Mouse (Mus musculus) layer of hippocampus, adult 11-12 months (tissue): Measurements from ENCODE around the gene Ifnab.

Source experiments
- DNase-seq: peaks from one replicate; pipeline ENCODE4 v3.0.0; 2022; ENCODE audit warnings: low spot score

The Ifnab gene

DNA sequence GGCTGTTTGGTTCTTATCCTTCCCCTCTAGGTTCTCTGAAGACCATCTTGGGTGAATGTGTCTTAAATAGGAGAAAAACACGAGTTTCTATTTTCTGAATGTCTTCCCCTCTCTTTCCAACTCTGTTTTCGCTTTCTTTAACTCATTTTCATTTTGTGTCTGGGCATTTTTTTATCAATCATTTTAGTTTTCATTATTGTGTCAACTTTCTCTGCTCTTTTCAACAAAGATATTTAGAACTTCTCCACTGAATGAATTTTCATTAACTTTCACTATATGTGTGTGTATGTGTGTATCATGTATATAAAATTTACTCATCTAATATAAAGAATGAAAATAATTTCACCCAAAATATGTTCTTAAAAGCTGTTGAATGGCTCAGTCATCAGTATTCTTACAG is at the start of gene Ifnab:
Gene Ifnab, minus strand, starts transcription at position 101 of the 400 bp plus-strand sequence.
- no peak for DNase-seq

DNA sequence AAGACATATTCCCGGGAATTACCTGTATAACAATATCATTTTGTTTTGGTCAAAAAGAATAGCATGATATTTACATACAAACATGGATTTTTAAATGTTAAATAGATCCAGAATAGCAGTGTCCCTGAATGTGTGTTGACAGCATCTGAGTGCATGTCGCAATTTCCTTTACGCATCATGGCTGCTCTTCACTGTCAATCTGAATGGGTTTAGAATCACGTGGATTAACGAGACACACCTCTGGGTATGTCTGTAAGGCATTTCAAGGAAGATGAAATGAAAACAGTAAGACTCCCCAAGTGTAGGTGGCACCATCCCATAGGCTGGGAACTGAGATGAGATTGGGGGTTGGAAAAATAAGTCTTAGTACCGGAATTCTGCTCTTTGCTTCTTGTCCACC is 47.9 kb upstream of the Ifnab start:
- no peak for DNase-seq

DNA sequence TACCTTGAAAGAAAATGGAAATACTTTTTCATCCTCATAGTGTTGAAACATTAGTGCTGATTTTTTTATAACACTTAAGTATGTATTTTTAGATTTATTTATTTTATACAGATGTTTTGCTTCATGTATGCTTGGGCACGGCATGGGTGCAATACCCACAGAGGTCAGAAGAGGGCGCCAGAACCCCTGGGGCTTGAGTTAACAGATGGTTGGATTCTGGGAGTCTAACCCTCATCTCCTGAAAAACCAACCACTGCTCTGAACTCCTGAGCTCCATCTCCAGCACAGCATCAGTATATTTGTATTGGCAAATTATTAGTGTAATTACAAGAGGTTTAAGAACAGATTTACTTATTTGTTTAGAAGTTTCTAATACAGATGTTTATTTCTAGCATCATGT is 47.3 kb upstream of the Ifnab start:
- peak; percentile 73 for DNase-seq

DNA sequence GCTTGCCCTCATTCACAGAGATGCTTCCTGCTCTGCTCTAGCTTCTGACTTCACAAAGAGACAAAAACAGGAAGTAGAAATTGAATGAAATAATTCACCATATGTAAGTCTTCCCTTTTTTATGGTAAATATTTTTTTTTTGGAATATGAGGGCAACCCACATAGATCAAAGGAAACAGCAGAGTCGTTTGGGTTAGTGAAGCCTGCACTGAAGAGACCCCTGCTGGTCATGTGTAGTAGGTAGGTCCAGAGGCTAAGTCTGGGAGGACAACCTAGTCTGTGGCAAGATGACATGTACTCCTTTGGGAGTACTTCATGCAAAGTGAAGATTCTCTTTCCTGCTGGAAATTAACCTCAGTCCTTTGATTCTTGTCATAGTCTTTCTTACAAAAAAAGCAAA is 36.2 kb upstream of the Ifnab start:
- DNase-seq: no peak

DNA sequence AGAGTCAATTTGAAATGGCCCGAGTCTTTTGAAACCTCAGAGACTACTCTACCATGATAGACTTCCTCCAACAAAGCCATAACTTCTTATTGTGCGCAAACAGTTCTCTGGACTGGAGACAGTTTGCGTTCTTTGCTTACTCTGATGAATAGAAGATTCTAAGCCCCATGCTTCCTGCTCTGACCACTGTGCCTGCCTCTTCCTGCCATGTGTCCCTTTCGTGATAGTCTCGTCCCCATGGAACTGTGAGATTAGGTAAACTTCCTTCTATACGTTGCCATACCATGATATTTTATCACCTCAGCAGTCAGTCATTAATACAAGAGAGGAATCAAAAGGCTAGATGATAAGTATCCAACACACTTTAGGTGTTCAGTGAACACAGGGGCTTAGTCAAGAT is 35.6 kb upstream of the Ifnab start:
- DNase-seq: no peak

DNA sequence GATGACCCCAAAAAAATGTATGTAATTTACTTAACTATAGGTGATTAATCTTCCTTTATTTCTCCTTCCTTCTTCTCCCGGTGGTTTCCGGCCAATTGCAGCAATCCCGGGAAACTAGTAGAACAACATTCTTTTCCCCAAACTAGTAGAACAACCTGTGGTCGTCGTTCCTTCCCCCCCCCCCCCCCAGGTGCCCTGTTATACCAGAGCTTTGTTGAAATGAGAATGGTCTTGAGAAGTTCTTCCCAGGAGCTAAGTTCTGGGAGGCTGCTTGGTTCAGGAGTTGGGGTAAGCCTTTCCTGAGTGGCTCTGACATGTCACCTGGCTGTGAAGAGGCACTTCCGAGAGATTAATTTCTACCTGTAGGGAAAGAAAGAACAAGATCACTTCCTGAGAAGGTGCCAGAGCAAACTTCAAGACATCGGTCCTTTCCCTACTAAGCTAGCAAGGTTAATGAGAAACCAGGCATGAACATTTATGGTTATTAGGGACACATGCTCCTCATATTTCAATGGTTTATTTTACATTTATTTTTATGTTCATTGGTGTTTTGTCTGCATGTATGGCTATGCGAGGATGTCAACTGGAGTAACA is 32.4 kb upstream of the Ifnab start:
- DNase-seq: no peak

DNA sequence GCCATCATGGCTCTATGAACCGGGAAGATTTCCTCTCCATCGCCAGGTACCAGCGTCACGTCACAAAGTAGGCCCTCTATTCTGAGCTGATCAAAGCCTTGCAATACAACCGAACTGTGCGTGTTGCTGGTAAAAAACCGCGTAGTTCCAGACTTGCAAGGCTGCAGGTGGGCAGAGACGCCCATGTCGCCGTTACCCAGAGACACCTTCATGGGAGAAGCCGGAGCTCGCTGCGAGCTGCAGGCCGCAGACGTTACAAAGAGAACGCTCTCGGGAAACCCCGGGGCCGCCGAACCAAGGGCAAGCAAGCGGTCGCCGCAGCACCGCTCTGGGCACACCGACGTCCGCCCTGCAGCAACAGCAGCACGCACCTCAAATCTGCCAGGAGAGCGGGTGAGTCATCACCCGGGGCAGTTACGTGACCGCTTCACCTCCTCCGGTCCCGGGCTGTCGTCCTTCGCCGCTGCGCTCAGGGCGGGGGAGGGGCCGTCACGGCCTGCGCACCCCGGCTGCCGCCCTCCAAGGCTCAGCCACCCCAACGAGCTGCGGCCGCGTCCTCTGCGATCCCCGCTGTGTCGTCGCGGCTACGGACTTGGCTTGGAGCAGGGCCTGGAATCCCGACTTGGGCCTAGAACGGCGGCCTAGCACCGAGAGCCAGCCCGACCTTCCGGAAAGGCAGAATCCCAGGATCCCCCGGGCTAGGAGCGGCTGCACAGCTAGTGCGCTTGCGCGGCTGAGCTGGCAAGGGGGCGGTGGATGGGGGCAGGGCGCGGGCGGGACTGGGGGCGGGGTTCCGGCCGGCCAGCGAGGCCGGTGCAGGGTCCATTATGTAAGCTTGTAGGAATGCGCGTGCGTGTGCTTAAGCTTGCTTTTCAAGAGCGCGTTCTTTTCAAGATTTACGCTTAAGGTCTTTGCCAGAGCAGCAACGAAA is 30.9 kb upstream of the Ifnab start, which contains the start of the genes Gm26566 and Klhl9:
Gene Gm26566, plus strand, starts transcription at position 15 of the 931 bp plus-strand sequence.
Gene Klhl9, minus strand, starts transcription at position 675 of the 931 bp plus-strand sequence.
- peak; percentile 87 for DNase-seq

DNA sequence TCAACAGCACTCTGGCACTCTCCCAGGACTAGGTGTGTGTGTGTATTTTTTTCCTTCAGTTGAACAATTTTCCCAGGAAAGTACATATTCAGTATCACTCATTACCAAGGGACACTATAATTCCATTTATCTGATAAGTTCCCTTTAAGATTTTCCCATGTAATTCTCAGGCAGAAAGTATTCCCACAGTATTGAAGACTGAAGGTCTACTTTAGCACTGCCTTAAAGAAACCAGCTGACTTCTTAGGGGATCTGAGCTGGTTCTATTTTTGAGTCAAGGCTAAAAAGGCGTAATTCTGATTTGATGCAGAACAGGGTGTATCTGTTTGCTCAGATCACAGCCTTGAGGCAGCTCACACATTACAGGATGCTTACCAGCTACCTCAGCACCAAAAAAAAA is 27.6 kb upstream of the Ifnab start:
- no peak for DNase-seq

DNA sequence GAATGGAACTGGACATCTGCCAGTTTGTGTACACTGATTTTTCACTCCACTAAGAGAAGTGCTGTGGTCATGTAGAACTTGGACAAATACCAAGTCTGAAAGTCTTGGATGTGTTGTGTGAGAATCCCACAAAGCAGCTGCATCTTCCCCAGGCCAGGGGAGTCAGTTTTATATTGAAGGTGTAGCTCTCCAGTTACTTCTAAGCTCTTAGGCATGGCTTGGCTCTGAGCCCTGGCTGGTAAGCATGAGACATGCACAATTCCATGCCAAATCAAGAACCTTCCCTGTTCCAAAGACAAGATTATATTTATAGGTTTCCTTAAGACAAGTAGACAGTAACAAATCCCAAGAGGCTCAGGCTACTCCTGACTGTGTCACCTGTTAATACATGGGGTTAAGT is 23.9 kb upstream of the Ifnab start:
- DNase-seq: no peak

DNA sequence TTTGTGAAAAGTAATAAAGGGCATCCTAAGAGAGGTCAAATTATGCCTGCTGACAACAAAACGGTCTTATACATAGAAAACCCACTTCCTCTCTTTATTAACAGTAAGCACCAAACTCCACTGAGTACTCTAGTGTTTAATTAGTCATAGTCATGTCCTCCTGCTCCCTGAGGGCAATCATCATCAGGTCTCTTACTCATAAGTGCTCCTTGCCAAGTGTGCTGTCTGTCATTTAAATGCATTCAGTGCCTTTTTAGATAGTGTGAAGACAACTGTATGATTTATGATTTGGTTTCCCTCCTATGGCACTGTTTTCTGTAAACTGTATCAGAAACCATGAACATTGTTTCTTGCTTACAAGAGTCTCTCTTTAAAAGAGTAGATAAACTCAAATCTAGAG is 23.1 kb upstream of the Ifnab start:
- no peak for DNase-seq

DNA sequence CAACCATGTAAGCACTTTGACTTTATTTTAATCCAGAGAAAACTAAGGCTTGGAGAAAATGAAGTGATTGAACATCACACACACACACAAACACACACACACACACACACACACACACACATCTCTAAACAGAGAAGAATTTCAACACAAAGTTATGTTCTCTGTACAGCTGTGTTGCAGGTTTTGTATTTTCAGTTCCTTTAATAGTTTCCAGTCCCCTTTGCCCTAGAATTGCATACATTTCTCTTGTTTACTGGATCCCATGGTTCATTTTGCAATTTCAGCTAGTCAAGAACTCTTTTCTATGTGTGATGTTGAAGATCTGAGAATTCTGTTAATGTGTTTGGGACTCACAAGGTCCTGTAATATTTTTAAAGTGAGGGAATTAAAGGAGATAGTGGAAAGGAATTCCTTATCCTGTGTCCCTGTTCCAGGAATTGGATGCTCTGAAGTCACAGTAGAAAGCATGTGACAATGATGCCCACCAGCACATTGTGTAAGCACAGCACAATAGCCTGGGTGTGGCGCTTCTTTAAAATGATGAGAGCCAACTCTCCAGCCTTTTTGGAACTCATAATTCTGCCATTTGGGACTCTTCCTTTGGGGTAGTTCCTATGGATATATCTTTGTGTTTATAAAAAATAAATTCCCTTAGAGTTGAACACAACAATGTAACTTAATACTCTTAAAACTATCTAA is 16.1 kb upstream of the Ifnab start:
- no peak for DNase-seq

DNA sequence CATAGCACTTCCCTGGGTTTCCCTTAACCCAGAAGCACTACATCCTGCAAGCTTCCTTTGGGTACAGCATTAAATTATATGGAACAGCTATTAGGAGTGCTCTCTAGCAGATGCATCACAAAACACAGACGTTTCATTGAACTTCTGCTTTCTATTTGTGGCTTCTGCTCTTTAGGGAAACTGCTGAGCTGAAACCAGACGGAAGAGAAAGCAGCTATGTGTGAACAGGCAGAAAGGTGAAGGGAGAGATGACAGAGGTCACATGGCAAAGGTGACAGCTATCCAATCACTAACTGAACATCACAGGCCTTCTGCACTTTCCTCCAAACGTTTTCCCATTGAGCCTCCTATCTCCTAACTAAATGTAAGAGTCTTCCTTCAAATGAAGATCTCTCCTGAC is 14.8 kb upstream of the Ifnab start:
- no peak for DNase-seq

DNA sequence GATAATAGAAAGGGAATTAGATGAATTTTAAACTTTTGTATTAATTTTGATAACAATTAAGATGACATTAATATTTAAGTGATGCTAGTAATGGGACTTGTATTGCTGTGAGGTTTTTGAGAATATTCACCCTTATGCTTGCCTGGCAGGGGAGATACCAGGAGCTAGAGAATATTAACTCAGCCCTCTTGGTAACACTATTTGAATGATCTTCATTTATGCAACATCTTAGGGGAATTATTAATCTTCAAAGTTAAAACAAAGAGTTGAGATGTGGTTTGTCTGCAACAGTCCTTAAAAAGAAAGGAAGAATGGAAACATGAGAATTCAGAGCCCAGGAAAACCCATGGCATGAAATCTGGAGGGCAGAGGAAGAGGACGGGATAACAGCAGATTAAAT is 8.1 kb upstream of the Ifnab start:
- no peak for DNase-seq

DNA sequence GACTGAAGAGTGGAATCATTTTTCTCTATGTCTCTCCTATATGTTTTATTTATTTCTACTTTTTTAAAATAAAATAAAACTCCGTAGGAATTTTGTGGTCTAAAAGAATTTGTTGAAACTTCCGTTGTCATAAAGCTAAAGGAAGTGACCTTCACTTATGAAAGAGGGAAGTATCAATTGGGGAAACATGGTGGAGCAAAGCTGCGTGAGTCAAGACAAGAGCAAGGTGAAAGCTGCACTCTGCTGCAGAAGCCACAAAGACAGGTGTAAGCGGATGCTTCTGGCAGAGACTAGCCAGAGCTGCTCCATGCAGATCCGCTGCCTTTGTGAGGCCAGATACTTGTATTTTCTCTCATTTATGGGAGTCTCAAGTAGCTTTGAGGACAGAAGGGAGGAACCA is 7.6 kb upstream of the Ifnab start:
- no peak for DNase-seq

DNA sequence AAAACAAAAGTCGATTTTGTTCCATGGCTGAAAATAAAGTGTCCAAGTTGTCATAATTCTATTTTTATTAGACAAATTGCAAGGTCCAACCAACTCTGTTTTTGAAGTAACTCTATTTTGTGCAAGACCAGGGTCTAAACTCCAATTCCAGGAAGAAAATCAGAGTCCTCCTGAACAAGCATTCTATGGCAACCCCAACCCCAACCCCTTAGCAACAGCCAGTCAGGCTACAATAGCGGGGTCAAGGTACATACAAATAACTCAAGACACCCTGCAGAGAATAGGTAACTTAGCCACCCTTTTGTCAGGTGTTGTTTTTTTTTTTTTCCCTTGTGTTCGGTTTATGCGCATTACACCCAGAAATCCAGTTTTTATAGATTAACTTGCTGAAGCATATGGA is 6.6 kb upstream of the Ifnab start:
- DNase-seq: no peak

DNA sequence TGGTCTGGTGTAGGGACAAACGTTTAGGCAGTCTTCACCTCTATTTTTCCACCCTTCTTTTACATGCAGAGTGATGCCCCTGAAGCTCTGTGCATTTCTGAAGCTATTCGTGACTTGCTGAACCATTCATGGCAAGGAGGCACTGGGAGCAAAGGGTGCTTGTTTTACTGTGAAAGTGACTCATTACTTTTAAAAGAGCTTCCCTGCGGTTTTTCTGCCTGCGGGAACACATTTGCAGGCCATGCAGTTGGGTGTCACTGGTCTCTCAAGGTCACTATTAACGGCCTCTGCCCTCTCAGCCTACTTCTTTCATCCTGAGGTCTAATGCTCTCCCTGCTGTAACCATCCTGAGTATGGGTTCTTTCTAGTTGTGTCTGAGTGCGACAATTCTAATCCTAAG is 5.9 kb upstream of the Ifnab start:
- DNase-seq: no peak

DNA sequence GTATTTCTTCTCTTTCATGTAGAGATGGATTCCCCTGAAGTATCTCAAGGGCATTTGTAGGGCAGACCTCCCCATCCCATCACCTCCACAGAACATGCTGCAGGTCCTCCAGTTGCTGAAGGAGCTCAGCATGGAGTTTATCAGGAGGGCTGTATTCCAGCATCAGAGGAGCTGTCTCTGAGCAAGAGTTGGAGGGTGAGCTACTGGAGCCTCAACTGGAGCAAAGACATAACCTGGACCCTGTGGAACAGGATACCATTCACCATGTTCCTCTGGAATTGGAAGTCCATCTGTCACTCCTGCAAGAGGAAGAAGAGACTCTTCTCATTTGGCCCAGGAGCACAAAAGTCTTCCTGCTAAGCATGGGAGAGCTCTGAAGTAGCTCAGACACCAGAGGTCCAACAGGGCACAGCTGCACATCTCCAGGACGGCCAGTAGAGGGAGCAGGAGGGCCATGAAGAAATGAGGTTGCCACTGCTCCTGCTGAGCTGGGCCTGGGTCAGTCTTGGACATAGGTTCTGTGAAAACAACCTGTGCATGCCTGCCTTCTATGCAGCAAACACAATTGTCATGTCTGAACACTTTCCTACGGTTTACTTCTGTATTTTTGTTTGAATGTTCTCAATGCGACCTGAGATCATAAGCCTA is 5.2 kb upstream of the Ifnab start:
- DNase-seq: peak; percentile 76

DNA sequence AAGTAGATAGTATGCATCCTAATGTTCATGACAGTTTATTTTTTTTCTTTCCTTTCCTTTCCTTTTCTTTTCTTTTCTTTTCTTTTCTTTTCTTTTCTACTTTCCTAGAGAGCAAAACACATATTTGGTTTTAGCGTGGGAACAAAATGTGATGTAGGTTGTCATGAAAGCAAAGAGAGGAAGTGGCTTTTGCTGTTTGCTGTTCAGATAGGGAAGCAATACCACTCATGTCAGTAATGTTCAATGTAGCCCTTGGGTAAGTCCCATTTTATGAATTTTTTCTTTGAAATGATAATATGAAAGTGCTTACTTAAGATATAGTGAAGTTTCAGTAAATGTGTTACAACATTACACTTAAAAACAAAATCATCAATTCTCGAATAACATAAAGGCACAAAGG is 2.2 kb upstream of the Ifnab start:
- DNase-seq: no peak

DNA sequence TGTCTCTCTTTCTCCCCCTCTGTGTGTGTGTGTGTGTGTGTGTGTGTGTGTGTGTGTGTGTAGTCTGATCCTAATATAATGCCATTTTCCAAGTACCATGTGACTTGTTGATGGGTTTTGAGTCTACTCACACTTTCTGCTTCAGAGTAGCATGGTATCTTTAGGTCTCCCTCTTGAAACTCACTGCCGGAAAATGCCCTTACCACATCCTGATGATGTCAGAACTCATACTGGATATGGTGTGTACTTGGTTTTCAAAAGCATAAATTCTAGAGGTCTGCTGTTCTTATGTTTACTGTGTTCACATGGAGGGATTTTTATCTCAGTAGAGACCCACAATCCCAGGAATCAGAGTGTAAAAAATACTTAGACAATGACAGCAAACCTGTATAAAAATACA is 1.4 kb upstream of the Ifnab start:
- DNase-seq: no peak

DNA sequence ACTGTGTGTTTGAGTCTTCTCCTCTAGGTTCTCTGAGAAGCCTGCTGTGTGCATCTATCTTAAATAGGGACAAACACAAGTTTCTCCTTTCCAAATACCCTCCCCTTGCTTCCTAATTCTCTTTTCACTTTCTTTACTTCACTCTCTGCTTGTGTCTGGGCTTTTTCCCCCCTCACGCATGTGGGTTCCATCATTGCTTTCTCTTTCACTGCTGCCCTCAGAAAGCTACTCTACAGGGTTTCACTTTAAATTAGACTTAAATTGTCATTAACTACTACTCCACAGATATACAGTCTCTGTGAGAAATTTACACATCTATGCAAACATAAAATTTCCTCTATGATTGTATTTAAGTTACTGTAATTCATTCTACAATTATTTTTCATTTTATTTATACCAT is 7.3 kb downstream of the Ifnab start, which contains the start of gene Ifna2:
Gene Ifna2, minus strand, starts transcription at position 101 of the 400 bp plus-strand sequence.
- DNase-seq: no peak

DNA sequence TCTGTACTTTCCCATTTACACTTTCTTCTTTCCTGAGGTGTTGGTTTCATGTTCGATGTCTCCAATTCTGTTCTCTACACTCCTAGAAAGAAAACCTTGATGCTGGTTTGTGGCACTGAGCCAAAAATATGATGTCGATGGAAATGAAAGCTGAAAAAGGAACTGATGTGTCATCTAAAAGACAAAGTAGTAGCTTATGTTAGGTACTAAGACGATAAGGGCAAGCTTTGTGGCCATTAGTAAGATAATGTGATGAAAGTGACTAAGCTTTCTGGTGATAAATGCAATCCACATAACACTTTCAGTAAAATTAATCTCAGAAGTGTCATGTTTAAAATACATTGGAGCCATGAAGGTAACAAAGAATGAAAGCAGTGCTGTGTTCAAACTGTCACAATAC is 9.8 kb downstream of the Ifnab start:
- DNase-seq: no peak

DNA sequence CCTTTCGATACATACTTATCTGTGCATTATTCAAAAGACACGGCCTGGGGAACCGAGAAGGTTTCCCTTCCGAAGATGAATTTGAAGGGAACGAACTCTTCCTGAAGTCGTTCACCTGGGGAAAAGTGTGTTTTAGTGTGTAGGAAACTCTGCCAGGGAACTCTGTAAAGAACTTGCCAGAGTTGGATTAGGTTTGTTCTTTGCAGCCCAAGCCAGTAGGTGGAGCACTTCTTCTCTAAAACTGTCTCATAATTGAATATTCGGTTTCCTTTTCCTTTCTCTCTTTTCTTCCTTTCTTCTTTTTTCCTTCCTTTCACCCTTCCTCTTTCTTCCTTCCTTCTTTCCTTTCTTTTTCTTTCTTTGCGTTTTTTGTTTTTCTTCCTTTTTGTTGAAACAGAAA is 10.8 kb downstream of the Ifnab start:
- DNase-seq: peak; percentile 32
